Mouse (Mus musculus): ENCODE data around the gene Trir.

The Trir gene

GRCm38 (mm10) chr8:85026670-85027515 is at the start of gene Trir:
Gene Trir, plus strand, starts transcription at chr8:85026823.
- peak; percentile 93 for DNase-seq (ENCODE audit: low read depth, low spot score)

GRCm38 (mm10) chr8:84977435-84978247 is 49.0 kb upstream of the Trir start:
- no peak for DNase-seq (ENCODE audit: low read depth, low spot score)

DNA sequence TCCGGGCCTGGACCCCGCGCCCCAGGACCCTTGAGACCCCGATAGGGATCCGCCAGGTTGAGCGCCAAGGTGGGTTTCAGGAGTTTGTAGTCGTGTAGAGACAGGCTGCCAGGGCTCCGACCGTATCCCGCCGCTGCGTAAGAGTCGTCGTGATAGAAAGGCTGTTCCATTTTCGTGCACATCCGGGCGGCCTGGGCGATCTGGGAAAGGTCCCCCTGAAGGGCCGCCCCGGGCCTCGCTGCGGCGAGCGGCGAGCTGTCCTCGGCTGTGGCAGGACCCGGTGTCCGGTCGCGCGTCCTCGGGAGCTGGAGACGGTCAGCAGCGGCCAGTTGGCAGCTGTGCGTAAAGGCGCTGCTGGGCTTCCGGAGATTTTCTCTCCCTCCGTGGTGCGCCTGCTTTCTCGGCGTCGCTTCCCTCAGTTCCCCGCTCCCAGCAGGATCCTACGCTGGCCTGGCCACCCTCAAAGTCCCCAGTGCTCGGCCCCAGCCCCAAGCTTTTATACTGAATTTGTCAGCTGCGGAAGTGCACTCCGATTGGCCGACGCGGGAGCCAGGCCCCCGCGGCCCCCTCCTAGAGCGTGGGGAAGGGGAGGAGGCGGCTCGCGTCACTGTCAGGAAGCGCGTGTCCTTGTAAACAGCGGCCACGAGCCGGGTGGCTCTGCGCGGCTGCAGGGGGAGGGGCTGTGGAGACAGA is 48.2 kb upstream of the Trir start, which contains the start of gene Junb:
Junb (minus strand) TSS at position 471 of the 693 bp plus-strand sequence.
- DNase-seq (ENCODE audit: low read depth, low spot score): peak; percentile 89

DNA sequence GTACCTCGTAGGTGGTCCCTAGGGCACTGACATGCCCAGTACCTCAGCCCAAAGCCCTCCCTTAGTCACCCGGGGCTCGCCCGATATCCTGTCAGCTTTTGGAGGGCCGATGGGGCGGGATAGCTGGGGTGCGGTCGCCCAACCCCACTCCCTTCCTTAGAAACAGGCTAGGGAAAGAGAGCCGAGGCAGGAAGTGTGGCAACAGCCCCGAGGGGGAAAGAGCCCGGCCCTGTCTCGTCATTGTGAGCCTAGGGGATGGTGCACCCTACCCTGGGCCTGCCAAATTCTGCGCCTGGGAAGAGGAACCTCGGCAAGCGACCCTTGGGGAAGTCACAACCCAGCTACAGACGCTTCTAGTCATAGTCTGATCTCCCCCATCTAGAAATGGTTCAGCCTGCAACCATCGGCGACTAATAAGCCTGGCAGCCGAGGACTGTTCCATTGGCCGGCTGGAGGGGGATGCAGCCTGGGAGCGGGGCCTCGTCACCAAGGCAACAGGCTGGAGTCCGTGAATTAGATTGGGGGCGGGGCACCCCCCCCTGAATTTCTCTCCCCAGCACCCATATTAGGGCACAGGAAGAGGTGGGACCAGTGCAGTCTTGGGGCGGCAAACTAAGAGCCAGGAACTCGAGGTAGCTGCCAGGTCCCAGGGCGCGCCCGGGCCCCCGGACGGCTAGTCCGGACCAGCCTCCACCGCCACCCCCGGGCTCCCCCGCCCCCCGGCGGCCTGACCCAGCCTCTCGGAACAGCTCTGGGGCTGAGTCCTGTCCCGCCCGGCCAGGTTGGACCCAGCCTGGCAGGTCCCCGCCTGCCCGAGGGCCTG is 46.8 kb upstream of the Trir start:
- DNase-seq (ENCODE audit: low read depth, low spot score): peak; percentile 86

- DNase-seq (ENCODE audit: low read depth, low spot score): peak; percentile 65
Measured at GRCm38 (mm10) chr8:84980622-84981358, 45.8 kb upstream of the Trir start.

GRCm38 (mm10) chr8:84981644-84982498 is 44.8 kb upstream of the Trir start:
- DNase-seq (ENCODE audit: low read depth, low spot score): no peak

DNA sequence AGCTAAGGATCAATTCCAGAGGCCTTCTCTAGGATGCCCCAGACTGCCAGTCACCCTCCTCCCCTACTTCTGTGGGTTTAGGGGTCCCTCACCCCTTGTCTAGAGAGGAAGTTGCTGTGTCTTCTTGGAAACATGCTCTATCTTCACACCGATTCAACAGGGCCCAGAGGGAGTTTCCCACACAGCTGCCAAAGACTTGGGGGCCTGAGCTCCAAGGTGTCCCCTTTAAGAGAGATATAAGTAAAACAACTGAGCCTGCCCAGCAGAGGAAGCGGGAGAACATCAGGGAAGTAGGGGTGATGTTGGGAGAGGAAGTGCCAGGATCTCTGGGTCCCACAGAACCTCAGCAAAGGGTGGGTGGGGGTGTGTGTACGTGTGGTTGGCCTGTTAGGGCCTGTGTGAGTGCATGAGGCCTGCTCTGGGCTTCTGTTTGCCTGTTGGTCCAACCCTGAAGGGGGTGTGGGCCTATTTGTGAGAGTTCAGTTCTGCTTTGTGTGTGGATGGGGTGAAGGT is 44.1 kb upstream of the Trir start:
- DNase-seq (ENCODE audit: low read depth, low spot score): no peak

GRCm38 (mm10) chr8:84984294-84985048 is 42.2 kb upstream of the Trir start:
- no peak for DNase-seq (ENCODE audit: low read depth, low spot score)

- DNase-seq (ENCODE audit: low read depth, low spot score): no peak
Measured at GRCm38 (mm10) chr8:84985049-84985683, 41.5 kb upstream of the Trir start.

- peak; percentile 74 for DNase-seq (ENCODE audit: low read depth, low spot score)
Measured at GRCm38 (mm10) chr8:84985684-84986378, 40.8 kb upstream of the Trir start.

DNA sequence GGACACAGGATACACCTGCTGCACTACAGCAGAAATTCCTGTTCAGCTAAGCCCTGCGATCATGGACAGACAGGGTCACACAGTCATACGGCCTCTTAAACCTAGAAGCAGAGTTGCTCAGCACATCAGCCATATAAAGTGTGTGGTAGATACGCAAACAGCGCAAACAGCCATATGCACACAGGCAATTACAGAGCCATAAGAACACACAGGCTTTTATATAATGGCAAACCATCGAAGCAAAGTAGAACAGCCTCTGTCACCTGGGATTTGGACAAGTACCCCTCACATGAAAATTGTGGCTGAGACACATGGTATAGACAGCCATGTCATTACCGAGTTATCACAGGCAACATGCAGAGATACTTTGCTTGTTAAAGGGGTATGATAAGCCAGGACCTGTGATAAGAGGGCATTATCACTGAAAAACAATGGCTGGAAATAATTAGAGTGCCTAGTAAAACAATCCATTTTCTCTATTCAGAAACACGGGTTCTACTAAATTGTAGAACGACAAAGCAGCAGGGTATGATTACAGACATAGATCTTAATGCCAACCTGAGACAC is 40.2 kb upstream of the Trir start:
- DNase-seq (ENCODE audit: low read depth, low spot score): no peak

- DNase-seq (ENCODE audit: low read depth, low spot score): no peak
Measured at GRCm38 (mm10) chr8:84987388-84987787, 39.2 kb upstream of the Trir start.

- no peak for DNase-seq (ENCODE audit: low read depth, low spot score)
Measured at GRCm38 (mm10) chr8:84987903-84988302, 38.7 kb upstream of the Trir start.

- no peak for DNase-seq (ENCODE audit: low read depth, low spot score)
Measured at GRCm38 (mm10) chr8:84989311-84989731, 37.3 kb upstream of the Trir start.

GRCm38 (mm10) chr8:84989810-84990209 is 36.8 kb upstream of the Trir start:
- DNase-seq (ENCODE audit: low read depth, low spot score): peak; percentile 85

GRCm38 (mm10) chr8:84990349-84990748 is 36.3 kb upstream of the Trir start, which contains the start of gene Hook2:
Gene Hook2, plus strand, starts transcription at chr8:84990603.
- DNase-seq (ENCODE audit: low read depth, low spot score): peak; percentile 97

GRCm38 (mm10) chr8:84990836-84991235 is 35.8 kb upstream of the Trir start:
- no peak for DNase-seq (ENCODE audit: low read depth, low spot score)
